Mouse (Mus musculus): ENCODE measurements at regions not wholly inside any gene's neighbourhood (a gene's known extent, or its start where the extent isn't known, plus 50 kb on each side); places are given as distances from the start of the nearest gene placed in this dataset.

DNA sequence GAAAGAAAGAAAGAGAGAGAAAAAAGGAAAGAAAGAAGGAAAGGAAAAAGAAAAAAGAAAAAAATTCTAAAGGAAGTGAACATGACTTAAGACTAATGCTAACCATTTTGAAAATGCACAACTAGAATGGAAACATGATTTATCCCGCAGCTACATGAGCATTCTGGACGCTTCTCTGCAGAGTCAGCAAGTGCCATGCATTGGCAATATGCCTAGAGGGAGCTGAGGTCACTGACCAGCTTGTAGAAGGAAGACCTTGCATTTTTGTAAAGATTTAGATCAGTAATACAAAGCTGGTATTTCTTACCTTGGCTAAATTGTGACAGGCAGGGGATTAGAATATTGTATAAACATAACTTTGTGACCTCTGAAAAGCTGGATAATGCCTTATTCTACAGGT is 461.2 kb upstream of the Tenm2 start:
- Histone ChIP-seq H3K9ac (replicated peaks; ENCODE audit: low read depth, low read length) (no peak overlapping the region), H3K4me3 (ENCODE audit: low read depth, low read length) (no peak overlapping the region), H3K9me3 (replicated peaks; ENCODE audit: control insufficient read depth, low read length) (no peaks in the 10 kb centered on the region), H3K36me3 (replicated peaks; ENCODE audit: control insufficient read depth, insufficient read depth, low read length) (no peaks in the 10 kb centered on the region), H3K4me2 (ENCODE audit: low read depth, low read length) (no peak overlapping the region), H3K27me3 (ENCODE audit: control insufficient read depth, insufficient read depth, low read length) (no peaks in the 10 kb centered on the region), H3K4me1 (ENCODE audit: control insufficient read depth, insufficient read depth) (no peaks in the 10 kb centered on the region), H3K27ac (ENCODE audit: low read depth) (no peak overlapping the region)
- ATAC-seq (ENCODE audit: insufficient read depth, low read depth) (no peak), DNase-seq (ENCODE audit: low spot score) (no peak)
- TF ChIP-seq EP300 (IDR thresholded peaks at IDR 0.05; ENCODE audit: low read depth) = no peak
- no peak for TF ChIP-seq CTCF (IDR thresholded peaks at IDR 0.05; ENCODE audit: low read depth)
- WGBS = 53% methylated on average over 2 of the region's 2 CpGs

DNA sequence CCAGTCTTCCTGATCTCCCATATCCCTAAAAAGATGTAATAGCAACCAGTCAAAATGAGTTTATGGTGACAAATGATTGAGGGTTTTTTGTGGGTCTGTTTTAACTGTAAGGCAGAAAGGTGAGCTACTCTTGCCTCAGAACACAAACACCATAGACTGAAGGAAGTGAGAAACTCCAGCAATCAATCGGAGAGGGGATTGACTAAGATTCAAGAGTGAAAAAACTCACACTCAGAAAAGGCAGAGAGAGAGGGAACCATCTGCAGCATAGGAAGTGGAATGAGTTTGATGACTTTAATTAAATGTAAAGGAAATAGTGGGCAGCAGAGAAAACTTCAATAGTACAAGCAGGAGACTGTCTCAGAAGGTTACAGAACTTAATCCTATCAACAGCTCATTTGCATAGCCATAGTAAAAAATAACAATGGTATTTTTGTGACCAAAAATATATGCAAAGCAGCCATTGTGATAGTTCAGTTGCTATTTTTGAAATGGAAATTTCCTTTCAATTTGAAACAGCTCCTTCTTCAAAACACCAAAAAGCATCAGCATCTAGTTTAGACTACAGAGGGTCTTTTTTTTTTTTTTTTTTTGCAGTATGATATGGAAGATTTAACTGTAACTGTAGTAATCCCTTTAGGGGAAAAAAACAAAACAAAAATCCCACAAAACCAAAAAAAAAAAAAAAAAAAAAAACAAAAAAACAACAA is 442.9 kb upstream of the Tenm2 start:
- H3K9me3 ChIP-seq (replicated peaks; ENCODE audit: control insufficient read depth, low read length) = no peaks in the 10 kb centered on the region
- no peaks in the 10 kb centered on the region for H3K27me3 ChIP-seq (ENCODE audit: control insufficient read depth, insufficient read depth, low read length)
- H3K9ac ChIP-seq (replicated peaks; ENCODE audit: low read depth, low read length) = no peak overlapping the region
- no peak overlapping the region for H3K4me3 ChIP-seq (ENCODE audit: low read depth, low read length)
- no peak overlapping the region for H3K4me2 ChIP-seq (ENCODE audit: low read depth, low read length)
- no peaks in the 10 kb centered on the region for H3K4me1 ChIP-seq (ENCODE audit: control insufficient read depth, insufficient read depth)
- H3K36me3 ChIP-seq (replicated peaks; ENCODE audit: control insufficient read depth, insufficient read depth, low read length) = no peaks in the 10 kb centered on the region
- DNase-seq (ENCODE audit: low spot score) (no peak), ATAC-seq (ENCODE audit: insufficient read depth, low read depth) (no peak)
- TF ChIP-seq CTCF (IDR thresholded peaks at IDR 0.05; ENCODE audit: low read depth) (no peak), EP300 (IDR thresholded peaks at IDR 0.05; ENCODE audit: low read depth) (no peak)
- WGBS = 55% methylated on average over 1 of the region's 1 CpGs
- H3K27ac ChIP-seq (ENCODE audit: low read depth) = no peak overlapping the region

DNA sequence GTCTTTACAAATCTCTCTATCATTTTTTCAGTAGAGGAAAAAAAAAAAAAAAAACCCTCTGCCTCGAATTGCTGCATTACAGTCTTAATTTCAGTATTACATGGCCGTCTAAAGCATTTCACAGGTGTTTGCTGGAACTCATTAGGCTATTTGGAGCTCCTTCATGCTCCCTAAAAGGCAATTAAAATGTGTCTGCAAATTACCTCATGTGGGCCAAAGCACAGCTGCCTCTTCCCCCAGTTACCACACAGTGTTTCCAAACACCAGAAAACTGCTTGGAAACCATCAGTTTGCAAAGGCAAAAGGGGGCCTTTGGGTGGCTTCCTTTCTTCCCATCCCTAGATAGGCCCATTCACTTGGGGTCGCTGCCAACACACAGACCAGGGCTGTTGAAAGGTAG is 435.6 kb upstream of the Tenm2 start:
- Histone ChIP-seq H3K4me3 (ENCODE audit: low read depth, low read length) (no peak overlapping the region), H3K9me3 (replicated peaks; ENCODE audit: control insufficient read depth, low read length) (no peaks in the 10 kb centered on the region), H3K27ac (ENCODE audit: low read depth) (no peak overlapping the region), H3K4me1 (ENCODE audit: control insufficient read depth, insufficient read depth) (no peaks in the 10 kb centered on the region), H3K27me3 (ENCODE audit: control insufficient read depth, insufficient read depth, low read length) (no peaks in the 10 kb centered on the region), H3K9ac (replicated peaks; ENCODE audit: low read depth, low read length) (no peak overlapping the region), H3K4me2 (ENCODE audit: low read depth, low read length) (no peak overlapping the region), H3K36me3 (replicated peaks; ENCODE audit: control insufficient read depth, insufficient read depth, low read length) (no peaks in the 10 kb centered on the region)
- TF ChIP-seq EP300 (IDR thresholded peaks at IDR 0.05; ENCODE audit: low read depth) (no peak), CTCF (IDR thresholded peaks at IDR 0.05; ENCODE audit: low read depth) (no peak)
- ATAC-seq (ENCODE audit: insufficient read depth, low read depth) = no peak
- no peak for DNase-seq (ENCODE audit: low spot score)
- 37% methylated on average over 3 of the region's 3 CpGs for WGBS

DNA sequence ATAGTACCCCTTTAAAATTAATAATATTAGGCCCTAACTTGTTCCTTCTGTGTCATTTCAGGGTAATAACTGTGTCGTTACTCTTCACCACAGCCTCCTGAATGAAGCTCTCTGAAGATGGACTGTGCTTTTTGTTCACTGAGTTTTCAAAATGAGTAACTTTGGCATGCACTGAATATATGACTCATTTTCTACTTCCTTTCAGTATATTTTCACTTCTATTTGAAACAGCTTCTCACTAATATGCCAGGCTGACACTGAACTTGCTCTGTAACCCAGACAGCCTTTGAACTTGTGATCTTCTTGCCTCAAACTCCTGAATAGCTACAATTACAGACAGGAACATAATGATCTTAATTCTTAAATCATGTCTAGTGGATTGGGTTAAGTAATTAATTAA is 431.2 kb upstream of the Tenm2 start:
- Histone ChIP-seq H3K4me3 (ENCODE audit: low read depth, low read length) (no peak overlapping the region), H3K27ac (ENCODE audit: low read depth) (no peak overlapping the region), H3K9me3 (replicated peaks; ENCODE audit: control insufficient read depth, low read length) (no peaks in the 10 kb centered on the region), H3K27me3 (ENCODE audit: control insufficient read depth, insufficient read depth, low read length) (no peaks in the 10 kb centered on the region), H3K4me2 (ENCODE audit: low read depth, low read length) (no peak overlapping the region), H3K9ac (replicated peaks; ENCODE audit: low read depth, low read length) (no peak overlapping the region), H3K4me1 (ENCODE audit: control insufficient read depth, insufficient read depth) (no peaks in the 10 kb centered on the region), H3K36me3 (replicated peaks; ENCODE audit: control insufficient read depth, insufficient read depth, low read length) (no peaks in the 10 kb centered on the region)
- TF ChIP-seq EP300 (IDR thresholded peaks at IDR 0.05; ENCODE audit: low read depth) (no peak), CTCF (IDR thresholded peaks at IDR 0.05; ENCODE audit: low read depth) (no peak)
- 78% methylated on average over 1 of the region's 1 CpGs for WGBS
- no peak for ATAC-seq (ENCODE audit: insufficient read depth, low read depth)
- DNase-seq (ENCODE audit: low spot score) = no peak

DNA sequence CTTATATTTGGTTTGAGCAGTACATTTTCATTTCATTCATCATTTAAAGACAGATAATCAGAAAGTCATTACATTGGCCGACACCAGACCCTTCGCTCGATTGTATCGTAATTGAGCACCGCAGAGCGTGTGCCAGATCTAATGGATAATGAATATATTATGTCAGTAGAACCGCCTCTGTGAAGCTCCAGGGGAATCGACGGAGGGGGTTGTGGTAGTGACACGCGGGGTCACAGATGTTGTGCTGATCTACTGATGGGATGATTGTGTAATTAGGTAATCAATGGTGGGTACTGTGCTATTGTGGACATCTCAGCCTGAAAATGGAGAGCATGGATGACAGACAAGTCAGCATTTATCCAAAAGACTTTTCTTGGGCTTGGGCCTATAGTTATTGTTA is 414.3 kb upstream of the Tenm2 start:
- no peak overlapping the region for H3K9ac ChIP-seq (replicated peaks; ENCODE audit: low read depth, low read length)
- no peaks in the 10 kb centered on the region for H3K9me3 ChIP-seq (replicated peaks; ENCODE audit: control insufficient read depth, low read length)
- H3K4me3 ChIP-seq (ENCODE audit: low read depth, low read length) = no peak overlapping the region
- no peaks in the 10 kb centered on the region for H3K4me1 ChIP-seq (ENCODE audit: control insufficient read depth, insufficient read depth)
- no peak overlapping the region for H3K4me2 ChIP-seq (ENCODE audit: low read depth, low read length)
- WGBS = 82% methylated on average over 11 of the region's 11 CpGs
- H3K36me3 ChIP-seq (replicated peaks; ENCODE audit: control insufficient read depth, insufficient read depth, low read length) = no peaks in the 10 kb centered on the region
- DNase-seq (ENCODE audit: low spot score) (no peak), ATAC-seq (ENCODE audit: insufficient read depth, low read depth) (no peak)
- H3K27me3 ChIP-seq (ENCODE audit: control insufficient read depth, insufficient read depth, low read length) = no peaks in the 10 kb centered on the region
- TF ChIP-seq EP300 (IDR thresholded peaks at IDR 0.05; ENCODE audit: low read depth) = no peak
- H3K27ac ChIP-seq (ENCODE audit: low read depth) = no peak overlapping the region

DNA sequence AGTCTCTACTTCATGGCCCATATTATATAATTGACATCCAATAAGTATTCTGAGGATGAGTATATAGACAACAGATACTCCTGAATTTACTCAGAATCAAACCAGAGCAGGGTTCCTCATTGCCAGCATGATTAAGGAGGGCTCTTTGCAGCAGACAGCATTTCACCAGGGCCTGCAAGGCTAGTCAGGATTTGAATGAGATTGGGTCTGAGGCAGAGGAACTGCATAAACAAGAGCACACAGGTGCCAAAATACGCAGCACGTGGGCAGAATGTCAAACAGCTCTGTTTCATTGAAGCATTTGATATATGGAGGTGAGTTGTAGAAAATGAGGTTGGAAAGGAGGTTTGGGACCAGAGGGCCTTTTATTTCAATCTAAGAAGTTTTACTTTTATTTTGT is 387.5 kb upstream of the Tenm2 start:
- Histone ChIP-seq H3K9me3 (replicated peaks; ENCODE audit: control insufficient read depth, low read length) (no peaks in the 10 kb centered on the region), H3K4me3 (ENCODE audit: low read depth, low read length) (no peak overlapping the region), H3K27ac (ENCODE audit: low read depth) (no peak overlapping the region), H3K36me3 (replicated peaks; ENCODE audit: control insufficient read depth, insufficient read depth, low read length) (no peaks in the 10 kb centered on the region), H3K9ac (replicated peaks; ENCODE audit: low read depth, low read length) (no peak overlapping the region), H3K27me3 (ENCODE audit: control insufficient read depth, insufficient read depth, low read length) (no peaks in the 10 kb centered on the region), H3K4me2 (ENCODE audit: low read depth, low read length) (no peak overlapping the region), H3K4me1 (ENCODE audit: control insufficient read depth, insufficient read depth) (no peaks in the 10 kb centered on the region)
- TF ChIP-seq EP300 (IDR thresholded peaks at IDR 0.05; ENCODE audit: low read depth) (no peak), CTCF (IDR thresholded peaks at IDR 0.05; ENCODE audit: low read depth) (no peak)
- DNase-seq (ENCODE audit: low spot score) (no peak), ATAC-seq (ENCODE audit: insufficient read depth, low read depth) (no peak)
- 74% methylated on average over 2 of the region's 2 CpGs for WGBS
